Mouse (Mus musculus): ENCODE measurements around the gene Nutf2.

Nutf2 gene

DNA sequence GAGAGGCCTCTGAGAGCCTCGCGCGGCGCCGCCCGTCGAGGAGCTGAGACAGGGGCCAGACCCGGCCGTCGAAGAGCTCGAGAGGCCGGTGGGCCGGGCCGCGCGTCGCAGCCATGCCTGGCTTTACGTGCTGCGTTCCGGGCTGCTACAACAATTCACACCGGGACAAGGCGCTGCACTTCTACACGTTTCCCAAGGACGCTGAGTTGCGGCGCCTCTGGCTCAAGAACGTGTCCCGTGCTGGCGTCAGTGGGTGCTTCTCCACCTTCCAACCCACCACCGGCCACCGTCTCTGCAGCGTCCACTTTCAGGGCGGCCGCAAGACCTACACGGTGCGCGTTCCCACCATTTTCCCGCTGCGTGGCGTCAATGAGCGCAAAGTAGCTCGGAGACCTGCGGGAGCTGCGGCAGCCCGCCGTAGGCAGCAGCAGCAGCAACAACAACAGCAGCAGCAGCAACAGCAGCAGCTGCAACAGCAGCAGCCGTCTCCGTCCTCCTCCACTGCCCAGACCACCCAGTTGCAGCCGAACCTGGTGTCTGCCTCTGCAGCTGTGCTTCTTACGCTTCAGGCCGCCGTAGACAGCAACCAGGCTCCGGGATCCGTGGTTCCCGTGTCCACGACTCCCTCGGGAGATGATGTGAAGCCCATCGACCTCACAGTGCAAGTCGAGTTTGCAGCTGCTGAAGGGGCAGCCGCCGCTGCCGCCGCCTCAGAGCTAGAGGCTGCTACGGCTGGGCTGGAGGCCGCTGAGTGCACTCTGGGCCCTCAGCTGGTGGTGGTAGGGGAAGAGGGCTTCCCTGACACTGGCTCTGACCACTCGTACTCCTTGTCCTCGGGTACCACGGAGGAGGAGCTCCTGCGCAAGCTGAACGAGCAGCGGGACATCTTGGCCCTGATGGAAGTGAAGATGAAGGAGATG, 4.9 kb upstream of the Nutf2 start:
- DNase-seq = peak; percentile 38 to 49

DNA sequence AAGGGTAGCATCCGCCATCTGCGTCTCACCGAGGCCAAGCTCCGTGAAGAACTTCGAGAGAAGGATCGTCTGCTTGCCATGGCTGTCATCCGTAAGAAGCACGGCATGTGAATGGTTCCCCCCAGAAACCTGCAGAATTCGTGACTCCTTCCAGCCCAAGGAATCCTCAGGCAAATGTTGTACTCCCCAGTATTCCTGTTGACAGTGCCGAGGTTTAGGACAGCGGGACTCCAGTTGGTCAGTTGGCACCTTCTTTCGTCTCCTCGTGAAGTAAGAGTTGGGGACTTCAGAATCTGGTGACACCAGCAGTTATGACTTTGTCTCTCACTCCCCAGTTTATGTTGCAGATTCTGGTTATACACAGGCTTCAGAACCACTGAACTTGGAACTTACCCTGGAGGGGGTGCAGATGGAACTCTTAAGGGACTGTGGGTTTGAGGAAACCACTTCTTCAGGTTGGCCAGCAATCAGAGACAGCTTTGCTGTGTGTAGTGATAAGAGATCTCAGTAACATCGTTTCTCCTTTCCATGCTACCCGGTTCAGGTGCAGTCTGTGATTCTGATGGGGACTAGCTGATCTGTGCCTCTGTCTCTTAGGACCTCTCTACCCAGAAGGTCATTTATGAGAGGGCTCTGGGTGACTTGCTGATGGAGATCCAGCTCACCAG, 4.1 kb upstream of the Nutf2 start:
- no peak for DNase-seq

DNA sequence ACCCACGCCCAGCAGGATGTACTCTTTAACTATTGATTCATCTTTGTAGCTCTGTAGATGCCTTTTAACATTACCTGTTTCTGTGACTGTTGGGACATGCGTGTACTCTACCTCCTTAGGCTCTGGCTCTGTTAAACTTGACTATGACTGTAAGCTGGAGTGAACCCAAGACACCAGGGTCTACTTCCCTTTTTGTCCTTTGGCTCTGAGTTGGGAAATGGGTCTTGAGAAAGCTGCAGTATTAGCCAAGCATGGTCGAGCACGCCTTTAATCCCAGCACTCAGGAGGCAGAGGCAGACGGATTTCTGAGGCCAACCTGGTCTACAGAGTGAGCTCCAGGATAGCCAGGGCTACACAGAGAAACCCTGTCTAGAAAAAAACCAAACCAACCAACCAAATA, 1.9 kb upstream of the Nutf2 start:
- DNase-seq = no peak

DNA sequence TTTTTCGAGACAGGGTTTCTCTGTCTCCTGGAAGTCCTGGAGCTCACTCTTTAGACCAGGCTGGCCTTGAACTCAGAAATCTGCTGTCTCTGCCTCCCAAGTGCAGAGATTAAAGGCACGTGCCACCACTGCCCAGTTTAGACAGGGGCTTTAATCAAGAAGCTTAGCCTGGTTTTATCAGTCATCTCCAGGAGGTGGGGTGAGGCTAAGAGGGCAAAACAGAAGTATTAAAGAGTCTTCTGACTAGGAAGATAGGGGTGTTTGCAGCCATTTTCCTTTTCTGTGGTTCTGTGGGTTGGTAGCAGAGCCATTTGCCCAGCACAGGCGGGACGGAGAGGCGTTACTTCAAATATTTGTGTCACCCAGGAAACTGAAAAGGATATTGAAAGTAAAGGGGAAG, 1.1 kb upstream of the Nutf2 start:
- no peak for DNase-seq

DNA sequence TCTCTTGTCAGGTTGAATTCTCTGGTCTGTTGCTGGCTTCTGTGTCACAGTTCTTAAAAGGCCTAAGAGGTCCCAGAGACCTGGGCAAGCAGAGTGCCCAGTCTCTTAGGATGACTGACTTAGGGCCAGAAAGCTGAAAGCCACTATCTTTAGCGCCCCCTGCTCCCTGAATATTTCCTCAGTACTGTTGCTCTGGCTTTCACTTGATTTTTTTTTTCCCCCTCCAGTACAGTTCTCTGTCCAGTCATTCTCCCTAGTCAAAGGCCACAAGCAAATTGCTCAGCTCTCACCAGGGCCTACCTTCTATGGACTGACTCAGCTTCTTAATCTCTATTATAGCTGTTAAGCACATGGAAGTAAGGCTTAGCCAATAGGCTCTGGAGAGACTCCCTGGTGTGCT, 1.6 kb downstream of the Nutf2 start:
- DNase-seq = no peak

DNA sequence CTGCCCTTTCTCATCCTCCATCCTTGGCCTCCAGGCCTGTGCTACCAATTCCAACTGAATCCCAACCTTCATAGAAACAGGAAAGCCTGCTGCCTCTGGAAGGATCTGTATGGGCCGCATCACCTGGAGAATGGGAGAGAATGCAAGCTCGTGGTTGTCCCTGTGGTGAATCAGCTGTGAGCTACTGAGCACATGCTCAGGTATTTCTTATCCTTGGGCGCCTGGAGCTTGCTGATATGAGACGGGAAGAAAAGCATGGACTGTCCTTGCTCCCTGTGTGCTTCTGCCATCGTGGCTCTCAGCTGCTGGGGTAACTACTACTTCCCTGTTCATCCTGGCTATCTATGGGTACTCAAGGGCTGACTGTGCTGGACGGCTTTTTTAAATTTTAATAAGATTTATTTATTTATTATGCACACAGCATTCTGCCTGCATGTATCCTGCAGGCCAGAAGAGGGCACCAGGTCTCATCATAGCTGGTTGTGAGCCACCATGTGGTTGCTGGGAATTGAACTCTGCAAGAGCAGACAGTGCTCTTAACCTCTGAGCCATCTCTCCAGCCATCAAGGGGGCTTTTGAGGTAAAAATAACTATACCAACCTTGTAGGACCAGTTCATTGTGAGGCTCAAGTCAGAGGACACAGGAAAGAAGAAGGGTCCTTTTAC, 6.1 kb downstream of the Nutf2 start:
- DNase-seq = no peak

DNA sequence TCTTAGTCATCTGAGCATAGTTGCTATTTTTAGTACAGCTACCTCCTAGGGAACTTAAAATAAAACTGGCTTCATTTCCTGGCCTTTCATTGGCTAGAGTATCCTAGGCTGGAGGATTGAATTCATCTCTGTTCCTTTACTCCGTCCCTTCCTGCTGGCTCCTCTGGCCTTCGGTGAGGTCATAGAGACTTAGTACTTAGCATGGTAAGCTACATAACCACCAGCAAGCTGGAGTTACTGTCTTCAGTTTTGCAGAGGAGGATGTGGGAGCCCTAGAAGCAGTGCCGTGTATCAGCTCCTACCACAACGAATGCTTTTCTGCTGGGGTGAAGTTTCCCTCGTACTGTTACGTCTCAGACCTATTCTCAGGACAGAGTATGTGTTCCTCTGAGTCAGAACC, 13.9 kb downstream of the Nutf2 start:
- no peak for DNase-seq

DNA sequence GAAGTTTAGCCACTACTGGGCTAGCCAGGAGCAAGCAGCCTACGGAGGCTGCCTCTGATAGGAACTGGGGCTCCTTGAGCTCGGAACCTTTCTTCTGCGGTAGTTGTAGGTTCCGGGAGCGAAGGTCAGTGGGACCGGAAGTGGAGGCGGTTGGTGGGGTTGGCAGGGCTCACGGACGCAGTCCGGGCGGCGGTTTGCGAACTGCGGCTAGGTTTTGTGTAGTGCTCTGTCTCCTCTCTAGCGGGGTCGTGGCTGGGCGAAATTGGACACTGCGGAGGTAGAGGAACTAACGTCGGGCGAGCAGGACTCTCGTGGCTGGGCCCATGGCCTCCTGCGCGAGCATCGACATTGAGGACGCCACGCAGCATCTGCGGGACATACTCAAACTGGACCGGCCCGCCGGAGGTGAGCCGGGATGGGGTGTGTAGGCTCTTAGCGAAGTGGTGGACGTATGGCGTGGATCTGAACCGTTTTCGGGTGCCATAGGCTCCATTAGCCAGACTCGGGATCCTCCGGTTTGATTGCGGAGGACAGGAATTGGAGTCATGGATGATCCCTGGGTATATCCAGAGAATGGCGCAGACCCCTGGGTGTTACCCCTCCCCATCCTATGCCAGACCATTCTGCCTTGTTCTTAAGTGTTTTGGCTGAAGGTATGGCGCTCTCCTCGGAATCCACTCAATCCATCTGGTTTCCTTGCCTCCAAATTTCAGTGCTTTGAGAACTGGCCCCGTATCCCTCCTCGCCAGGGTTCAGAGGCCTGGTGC, 20.6 kb downstream of the Nutf2 start, which contains the start of gene Edc4:
Gene Edc4 (plus strand): TSS at position 128 of the 767 bp plus-strand sequence.
- peak; percentile 55 to 70 for DNase-seq

DNA sequence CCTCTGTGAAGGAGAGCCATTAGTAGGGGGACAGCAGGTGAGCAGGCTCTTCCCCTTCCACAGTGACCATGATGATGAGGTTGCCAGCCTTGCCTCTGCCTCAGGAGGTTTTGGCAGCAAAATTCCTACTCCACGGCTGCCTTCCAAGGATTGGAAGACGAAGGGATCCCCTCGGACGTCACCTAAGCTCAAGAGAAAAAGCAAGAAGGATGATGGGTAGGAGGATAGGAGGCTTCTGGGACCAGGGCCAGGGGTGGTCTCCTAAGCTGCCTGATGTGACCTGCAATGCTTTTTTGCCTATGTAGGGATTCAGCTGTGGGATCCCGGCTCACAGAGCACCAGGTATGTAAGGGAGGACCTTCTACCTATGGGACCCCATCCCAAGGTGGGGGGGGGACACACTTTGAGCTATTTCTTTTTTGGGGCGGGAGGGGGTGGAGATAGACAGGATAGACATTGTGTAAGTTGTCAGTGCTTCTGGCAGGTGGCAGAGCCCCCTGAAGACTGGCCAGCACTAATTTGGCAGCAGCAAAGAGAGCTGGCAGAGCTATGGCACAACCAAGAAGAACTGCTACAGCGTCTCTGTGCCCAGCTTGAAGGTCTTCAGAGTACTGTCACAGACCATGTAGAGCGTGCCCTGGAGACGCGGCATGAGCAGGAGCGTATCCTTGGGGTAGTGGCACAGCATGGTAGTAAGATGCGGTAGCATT, 29.5 kb downstream of the Nutf2 start:
- no peak for DNase-seq

DNA sequence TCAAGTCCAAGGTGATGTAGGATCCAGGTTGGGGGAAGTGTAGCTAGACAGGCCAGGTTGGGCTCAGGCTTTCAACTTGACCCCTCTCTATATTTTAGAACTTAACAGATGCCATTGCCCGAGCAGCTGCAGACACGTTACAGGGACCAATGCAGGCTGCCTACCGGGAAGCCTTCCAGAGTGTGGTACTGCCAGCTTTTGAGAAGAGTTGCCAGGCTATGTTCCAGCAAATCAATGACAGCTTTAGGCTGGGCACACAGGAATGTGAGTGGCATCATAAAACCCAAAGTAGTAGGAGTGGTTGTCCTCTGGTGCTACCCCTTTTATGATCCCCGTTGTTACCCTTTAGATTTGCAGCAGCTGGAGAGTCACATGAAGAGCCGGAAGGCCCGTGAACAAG, 30.5 kb downstream of the Nutf2 start:
- no peak for DNase-seq

DNA sequence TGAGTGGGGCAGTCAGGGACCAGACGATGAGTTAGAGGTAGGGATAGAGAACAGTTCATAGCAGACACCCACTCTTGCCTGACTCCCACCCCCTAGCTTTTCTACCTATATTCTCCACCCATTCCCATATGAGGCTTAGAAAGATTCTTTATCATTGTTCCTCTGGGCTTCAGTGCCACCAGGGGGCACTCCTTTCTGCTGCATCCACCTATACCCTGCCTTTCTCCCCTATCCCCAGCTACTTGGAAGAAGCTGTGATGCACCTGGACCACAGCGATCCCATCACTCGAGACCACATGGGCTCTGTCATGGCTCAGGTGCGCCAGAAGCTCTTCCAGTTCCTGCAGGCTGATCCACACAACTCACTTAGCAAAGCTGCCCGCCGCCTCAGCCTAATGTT, 32.1 kb downstream of the Nutf2 start:
- no peak for DNase-seq

DNA sequence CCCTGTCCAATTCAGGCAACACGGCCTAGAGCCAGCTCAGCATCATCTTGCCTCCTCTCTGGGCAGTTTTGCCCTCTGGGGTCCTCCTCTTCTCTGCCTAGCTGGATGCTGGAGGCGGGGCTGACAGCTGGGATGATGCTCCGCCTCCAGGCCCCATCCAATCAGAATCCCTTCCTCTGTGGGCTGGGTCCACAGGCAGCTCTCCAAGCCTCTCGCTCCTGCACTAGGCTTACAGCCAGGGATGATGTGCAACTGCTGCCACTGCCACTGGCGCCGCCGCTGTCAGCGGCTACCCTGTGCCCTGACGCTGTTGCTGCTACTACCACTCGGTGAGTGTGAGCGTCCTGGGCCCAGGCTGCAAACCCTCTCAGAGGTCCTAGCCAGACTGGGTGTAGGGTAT, 33.0 kb downstream of the Nutf2 start, which contains the start of gene Nrn1l:
Gene Nrn1l (plus strand): TSS at position 229 of the 400 bp plus-strand sequence.
- DNase-seq = no peak

DNA sequence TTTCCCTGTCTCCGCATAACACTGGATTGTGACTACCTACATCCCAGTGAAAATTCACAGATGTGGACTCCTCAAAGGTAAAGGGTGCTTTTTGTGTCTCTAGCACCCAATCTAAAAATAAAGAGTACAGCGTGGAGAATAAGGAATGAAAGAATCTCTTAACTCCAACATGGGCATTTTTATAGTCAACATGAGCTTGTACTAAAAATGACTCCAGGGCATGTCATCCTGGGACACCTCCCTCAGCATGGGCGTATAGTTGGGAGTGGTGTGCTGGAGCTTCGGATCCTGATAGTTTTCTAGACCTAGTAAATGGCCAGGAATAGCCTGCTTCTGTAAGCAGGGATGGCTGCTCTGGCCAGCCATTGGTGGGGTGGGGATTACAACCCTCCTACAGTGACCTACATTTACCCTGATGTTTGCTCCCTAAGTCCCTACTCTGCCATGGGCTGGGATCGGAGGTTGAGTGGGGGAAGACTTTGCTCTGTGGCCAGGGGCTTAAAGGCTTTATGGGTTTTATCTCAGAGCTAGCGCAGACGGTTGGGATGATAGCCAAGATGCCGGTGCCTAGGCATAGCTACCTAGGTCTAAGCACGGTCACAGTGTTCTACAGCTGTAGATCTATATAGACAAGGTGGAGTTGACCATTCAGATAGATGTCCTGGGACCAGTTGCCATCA, 37.6 kb downstream of the Nutf2 start:
- no peak for DNase-seq

DNA sequence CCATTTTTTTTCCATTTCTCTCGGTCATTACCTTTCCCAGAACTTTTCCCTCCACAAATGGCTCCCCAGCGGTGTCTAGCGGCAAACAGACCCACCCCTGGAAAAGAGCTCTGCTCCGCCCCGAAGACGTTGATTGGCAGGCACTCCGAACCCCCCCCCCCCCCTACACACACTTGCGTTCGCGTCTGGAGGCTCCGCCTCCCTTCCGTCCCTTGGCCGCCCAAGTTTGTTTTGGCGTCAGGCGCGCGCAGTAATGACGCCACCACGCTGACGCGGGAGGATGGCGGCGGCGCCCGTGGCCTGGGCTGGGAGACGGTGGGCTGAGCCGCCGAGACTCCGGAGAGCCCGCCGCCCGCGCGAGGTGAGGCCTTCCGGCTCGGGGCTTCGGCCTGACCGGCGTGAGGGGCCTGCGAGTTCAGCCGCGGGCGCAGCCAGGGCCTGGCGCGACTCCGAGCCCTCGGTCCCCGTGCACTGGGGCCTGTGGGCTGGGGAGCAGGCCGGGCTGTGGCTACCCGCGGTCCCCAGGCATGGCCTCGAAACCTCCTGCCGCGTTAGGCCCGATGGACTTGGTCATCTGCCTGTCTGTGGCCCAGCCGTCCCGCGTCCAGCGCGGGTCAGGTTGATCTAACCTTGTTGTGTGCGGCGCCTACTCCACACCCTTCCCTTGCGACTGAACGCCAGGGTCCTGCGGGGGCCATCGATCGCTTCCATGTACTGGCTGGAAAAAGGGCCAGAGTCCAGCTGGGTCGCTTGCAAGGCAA, 40.0 kb downstream of the Nutf2 start, which contains the start of gene Pskh1:
Gene Pskh1 (plus strand): TSS at position 262 of the 761 bp plus-strand sequence.
- peak; percentile 82 to 84 for DNase-seq

DNA sequence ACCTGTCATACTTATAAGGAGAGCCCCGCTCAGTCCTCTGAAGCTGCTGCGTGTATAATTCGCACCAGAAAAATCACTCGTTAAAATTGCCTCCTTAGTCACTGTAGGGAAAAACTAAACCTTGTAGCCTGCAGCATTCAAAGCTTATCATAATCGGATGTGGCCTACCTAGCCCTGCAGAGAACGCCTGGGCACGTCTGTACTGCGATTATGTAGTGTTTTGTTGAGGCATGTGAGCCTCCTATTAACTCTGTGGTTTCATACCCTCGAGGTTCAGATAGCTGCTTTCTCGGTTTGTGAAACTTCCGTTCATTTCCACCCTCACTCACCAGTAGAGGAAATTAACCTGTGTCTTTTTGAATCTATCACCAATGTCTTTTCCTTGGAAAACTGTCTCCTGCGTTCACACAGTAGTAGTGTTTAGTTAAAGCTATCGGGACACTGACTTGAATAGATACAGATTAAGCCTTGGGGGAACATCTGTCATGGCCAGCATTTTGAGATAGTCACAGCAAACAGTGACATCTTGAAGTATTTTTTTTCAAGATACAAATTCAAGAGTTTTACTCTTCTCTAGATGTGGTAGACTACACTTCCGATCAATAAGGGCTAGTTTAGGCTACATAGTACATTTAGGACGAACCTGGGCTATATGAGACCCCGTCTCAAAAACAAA, 40.7 kb downstream of the Nutf2 start:
- no peak for DNase-seq

DNA sequence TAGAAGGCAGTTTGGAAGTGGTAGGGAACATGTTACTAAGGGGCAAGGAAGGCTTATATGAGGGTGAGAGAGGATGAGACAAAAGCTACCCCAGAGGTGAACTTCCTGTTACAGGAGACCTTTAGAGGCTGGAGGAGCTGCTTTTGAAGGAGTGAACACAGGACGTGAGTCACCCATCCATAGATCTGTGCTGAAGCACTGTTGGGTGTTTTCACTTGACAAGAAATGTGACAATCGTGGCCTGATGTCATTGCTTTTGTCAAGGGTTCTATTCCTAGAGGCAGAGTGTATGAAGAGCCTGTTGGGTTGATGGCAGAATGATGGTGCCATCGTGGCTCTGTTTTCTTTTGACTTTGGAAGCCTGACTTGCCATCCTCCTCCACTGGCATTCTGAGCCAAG, 59.0 kb downstream of the Nutf2 start:
- DNase-seq = no peak

DNA sequence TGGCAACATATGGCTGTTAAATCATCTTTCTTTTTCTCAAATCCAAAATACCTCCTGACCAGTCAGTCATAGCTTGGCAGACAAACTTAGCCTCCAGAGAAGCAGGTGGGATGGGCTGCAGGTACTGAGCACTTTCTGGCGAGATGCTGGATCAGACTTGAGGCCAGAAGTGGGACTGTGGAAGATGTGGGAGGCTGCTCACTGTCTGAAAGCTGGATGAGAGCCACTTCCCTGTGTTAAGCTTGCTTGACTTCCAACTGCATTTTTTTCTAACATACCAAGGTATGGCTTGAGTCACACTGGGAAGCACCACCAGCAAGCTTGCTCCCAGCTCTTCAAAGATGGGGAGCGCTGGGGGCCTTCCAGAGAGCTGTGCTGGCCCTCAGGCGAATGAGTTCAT, 64.7 kb downstream of the Nutf2 start:
- no peak for DNase-seq
